Mouse (Mus musculus): ENCODE measurements around the gene Foxp1.

The Foxp1 gene

DNA sequence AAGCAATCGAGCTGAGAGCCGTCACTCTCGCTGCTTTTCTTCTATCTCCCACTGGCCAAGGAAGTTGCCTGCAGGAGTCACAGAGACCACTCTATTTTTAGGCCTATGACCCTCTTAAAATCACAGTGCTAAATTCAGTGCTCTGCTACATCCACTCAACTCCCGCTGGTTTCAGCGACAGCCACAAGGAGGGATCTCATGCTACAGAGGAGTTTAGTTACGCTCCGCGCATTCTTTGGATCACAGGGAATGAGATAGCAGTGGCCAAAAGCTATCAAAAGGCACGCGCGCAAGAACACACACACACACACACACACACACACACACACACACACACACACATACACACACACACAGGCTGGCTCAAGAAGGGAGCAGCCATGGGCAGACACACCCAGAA, 321.9 kb downstream of the Foxp1 start:
- no peak for DNase-seq

DNA sequence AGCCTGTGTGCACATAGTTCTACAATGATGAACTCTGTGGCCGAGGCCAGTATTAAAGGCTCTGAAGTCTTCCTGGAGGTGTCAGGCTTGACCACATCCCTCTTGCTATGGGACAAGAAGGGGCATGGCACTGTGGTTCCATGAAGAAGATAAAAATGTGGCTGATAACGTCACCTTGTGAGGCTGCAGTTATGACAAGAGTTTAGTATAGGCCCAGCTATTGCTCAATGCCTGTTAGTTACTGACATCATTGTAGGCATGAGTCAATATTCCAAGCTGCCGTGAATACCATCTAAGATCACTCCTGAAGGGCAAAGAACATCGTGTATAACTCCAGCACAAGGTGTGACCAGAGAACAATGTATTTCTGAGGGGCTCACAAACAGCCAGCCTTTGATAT, 323.2 kb downstream of the Foxp1 start:
- DNase-seq, result no peak

DNA sequence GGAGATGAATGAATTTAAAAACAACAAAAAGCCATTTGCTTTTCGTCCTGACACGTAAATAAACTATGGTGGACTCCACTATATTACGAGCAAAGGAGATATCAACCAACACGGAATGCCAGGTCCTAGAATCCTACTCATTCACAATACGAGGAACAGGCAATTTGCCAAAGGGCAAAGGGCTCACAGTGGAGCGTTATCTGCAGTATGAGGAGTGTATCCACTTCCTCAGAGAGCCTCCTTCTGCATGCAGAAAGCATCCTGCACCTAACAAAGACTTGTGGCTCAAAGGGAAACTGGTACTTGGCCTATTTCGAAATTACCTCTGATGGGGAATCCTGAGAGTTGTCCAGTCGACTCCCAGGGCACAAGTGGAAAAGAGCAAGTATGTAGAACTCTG, 328.8 kb downstream of the Foxp1 start:
- no peak for DNase-seq

DNA sequence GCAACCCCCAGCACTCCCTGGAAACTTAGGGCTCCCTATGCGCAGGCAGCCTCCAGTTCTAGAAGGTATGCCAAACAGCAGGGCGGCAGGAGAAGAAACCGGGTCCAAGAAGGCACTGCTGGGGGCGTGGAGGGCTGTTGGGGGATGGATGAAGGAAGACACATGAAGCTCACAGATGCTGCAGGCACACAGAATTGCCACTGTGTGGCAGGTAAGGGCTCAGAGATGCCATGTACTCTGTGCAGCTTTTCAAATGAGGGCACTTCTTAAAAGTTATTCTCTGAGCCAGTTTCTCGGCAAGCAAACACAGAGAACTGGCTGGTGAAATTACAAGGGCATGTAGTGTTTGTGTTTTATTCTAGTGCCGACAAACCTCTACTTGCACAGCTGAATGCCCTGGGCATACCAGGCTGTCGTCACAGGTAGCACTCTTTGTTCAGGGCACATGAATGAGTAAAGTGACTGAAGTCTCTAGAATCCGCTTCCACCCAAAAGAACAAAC, 330.8 kb downstream of the Foxp1 start:
- no peak for DNase-seq

DNA sequence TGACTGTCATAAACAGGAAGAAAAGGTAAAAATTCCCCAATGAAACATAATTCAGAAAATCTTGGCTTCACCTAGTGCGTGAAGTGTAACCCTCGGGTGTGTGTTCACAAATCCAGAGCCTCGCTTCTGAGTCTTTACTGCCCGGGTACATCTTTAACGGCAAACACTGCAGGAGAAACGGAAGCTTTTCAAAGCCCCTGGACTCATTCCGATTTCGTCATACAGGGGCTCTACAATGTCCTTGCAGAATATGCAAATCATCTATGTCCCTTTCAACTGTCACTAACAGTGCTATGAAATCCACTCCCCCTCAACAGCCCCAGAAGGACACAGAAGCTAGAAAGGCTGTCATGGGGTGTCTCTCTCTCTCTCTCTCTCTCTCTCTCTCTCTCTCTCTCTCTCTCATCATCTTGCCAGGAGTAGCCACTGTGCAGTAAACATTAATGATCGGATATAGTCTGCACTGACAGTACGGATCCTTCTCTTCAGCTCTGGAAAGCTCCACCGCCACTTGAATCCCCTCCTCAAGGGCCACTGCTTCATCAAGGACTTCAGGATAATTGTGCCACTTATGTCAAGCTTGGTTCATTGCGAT, 331.4 kb downstream of the Foxp1 start:
- no peak for DNase-seq

DNA sequence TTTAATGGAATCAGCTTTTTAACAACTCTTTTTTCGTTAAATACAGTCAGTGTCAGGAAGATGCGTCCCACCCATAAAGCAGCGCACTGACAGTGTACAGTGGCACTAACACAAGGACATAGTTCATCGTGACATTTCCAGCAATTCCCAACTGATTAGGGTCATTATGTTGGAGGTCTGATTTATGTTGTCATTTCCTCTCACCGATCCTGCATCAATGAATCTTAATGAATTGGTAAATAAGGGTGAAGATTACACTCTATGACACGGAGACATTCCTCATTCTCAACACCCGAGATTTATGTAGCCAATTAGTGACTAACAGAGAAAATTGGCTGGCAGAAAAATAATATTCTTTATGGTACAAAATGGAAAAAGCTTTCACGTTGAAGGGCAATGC, 332.6 kb downstream of the Foxp1 start:
- DNase-seq, result no peak

DNA sequence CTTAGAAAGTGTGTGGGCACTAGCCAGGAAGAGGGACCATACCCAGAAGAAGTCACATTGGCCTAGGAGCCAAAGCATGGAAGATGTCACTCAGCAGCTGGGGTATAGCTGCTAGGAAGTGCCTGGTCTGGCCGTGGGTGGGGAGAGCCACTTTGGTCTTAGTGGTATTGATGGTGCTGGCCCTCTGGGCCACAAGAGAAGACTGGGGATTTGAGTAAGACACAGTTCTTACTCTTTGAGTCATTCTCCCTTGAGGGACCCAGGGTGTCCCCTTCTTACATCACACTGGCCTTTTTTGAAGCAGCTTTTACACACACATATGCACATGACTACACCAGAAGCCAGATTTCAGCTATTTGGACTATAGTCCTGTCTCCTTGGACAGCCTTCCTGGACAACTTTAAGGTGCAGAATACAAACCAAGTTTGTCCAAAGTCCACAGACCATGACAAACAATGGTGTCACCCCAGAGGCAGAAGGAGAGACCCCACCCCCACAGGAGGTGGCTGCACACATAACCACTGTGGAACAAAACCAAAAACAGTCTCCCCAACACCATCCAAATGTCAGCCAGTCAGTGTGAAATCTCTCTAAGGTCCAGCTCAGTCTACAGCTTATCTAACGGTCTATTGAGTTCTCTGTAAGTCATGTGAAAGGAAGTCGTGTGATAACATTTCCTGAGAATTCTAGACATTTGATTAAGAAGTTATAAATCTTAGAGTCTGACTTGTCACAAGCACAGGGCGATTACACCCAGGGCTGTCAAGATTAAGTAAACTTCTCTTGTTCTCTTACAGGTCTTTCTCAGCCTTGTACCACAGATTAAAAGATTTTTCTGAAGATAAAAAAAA, 333.9 kb downstream of the Foxp1 start:
- DNase-seq, result no peak

DNA sequence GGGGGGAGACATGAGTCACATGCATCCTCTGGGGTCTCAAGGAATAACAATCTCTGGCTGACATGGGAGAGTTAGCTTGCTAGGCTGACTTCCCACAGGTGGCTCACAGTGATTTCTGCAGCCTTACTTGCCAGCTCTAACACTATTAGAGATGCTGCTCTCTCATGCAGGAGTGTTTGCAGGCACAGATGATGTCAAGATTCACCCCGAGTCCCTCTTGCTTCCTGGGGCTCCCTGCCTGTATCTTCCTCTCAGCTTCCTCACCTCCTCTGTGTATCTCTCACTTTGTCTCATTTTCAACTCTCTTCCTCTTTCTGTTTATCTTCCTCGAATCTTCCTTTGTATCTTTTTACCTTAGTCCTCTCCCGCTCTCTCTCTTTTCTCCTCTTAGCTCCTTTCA, 334.6 kb downstream of the Foxp1 start:
- no peak for DNase-seq

DNA sequence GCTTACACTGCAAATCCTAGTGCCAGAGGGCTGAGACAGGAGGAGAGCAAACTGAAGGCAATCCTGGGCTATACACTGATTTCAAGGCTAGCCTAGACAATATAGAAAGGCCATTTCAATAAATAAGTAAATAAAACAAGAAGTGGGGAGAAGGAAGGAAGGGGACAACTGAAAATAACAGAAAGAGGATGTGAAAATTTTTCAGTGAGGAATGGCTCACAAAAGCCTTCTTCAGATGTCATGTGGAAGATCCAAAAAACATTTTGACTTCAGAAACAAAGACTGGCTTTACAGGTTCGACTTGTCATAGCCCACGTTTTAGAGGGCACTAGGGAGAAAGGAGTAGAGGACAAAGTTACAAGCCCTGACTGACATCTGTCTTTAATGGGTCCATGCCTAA, 335.1 kb downstream of the Foxp1 start:
- DNase-seq, result no peak

DNA sequence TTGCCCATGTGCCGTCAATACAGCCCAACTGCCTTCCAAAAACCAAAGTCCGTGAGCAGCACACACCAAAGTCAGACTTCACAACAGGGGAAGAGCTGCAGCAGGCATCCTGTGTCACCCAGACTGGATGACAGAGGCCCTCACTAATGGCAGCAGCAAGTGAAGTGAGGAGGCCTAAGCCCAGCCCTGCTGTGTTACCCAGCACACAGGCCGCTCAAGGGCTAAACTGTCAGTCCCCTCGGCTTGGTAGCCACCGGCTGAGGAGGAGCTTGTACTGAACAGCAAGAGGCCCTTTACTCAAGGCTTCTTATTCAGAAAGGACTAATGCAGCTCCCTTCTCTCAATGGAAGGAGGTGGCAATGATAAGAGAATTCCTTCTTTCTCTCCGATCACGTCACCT, 336.0 kb downstream of the Foxp1 start:
- DNase-seq, result no peak

DNA sequence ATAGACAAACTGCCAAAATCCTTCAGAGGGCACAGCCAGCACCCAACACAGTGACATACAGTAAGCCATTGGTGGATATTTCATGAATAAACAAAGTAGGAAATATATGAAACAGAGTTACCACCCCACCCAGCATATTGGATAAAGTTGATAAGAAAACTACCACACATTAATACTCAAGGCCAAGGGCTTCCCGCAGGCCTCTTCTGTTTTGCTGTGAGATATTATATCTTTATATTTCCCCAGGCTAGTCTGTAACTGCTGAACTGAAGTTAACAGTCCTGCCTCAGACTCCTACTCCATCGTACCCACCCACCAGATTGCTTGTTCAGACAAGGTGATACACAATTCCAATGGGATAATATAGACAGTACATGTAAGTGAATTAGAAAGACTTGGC, 336.7 kb downstream of the Foxp1 start:
- DNase-seq, result no peak

DNA sequence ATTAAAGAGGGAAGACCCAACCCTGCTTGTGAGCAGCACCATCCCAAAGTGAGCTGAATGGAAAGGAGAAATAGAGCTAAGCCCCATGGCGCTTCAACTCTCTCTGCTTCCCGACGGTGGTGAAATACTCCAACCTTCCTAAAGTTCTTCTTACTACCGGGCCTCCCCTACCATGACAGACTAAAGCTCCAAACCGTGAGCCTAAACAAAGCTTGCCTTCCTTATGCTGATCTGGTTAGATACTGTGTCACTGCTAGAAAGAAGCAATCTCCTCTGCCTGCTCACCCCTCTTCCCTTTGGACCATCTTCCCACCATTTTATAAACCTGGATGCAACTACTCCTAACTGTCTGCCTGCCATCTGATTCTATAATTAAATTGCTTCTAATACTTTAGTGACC, 338.5 kb downstream of the Foxp1 start:
- DNase-seq, result no peak

DNA sequence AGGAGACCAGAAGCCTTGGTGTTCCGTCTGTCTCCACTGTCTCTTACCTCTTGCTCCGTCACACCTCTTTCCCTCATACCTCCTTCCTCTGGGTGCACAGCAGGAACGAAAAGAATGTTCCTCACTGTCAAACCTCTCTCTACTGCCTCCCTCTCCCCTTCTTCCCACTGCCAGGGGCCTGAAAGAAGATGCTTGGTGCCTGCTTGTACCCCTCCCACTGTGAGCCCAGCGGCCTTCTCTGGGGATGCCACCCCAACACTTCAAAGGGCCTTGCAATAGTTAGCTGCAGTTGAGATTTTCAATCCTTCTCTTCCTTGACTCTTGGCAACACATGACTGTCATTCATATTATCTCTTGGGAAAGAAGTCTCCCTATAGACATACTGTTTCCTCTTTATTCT, 339.7 kb downstream of the Foxp1 start:
- no peak for DNase-seq

DNA sequence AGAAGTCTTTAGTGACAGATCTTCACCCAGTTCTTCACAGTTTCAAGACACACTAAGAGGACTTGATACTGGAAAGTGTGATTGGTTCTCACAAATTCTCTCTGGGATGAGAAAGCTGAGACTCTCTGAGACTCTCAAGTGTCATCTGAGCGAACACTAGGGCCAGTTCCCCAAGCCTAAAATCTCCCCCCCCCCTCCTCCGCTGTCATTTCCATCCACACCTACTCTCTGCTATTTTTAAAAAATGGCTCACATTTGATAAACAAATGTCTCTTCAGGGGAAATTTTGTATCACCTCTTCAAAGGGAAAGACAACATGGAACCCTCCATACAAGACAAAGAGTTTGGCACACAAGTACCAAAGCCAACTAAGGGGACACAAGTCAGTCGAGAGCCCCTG, 346.3 kb downstream of the Foxp1 start:
- no peak for DNase-seq

DNA sequence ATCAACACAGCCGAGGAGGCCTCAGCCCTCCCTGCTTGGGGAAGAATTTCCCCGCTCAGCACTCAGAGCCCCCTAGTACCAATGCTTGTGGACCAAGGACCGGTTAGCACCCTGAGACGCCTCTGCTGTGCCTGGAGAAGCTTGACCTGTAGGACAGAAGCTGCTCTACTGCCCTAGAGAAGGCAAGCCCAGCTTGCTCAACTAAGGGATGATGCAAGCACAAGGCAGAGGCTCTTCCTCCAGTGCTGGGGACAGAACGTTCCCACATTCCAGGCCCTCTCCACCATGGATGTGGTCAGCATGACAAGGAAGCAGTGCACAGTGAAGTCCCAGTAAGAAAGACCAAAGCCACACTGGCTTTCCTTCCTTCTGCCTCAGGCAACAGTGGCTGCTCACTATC, 347.1 kb downstream of the Foxp1 start:
- DNase-seq, result no peak

DNA sequence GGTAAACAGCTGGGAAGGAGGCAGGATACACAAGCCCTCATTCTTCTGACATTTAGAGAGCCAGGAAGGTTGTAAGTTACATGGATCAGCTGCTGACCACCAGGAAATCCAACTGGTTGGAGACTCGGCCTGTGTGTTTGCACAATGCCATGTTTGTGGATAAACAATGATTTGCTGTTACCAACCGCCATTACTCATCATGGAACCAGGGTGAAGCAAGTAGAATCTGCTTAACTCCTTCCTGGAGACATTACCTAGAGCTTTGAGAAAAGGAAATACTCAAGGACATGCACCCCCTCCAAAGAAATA, 348.7 kb downstream of the Foxp1 start:
- DNase-seq, result no peak

DNA sequence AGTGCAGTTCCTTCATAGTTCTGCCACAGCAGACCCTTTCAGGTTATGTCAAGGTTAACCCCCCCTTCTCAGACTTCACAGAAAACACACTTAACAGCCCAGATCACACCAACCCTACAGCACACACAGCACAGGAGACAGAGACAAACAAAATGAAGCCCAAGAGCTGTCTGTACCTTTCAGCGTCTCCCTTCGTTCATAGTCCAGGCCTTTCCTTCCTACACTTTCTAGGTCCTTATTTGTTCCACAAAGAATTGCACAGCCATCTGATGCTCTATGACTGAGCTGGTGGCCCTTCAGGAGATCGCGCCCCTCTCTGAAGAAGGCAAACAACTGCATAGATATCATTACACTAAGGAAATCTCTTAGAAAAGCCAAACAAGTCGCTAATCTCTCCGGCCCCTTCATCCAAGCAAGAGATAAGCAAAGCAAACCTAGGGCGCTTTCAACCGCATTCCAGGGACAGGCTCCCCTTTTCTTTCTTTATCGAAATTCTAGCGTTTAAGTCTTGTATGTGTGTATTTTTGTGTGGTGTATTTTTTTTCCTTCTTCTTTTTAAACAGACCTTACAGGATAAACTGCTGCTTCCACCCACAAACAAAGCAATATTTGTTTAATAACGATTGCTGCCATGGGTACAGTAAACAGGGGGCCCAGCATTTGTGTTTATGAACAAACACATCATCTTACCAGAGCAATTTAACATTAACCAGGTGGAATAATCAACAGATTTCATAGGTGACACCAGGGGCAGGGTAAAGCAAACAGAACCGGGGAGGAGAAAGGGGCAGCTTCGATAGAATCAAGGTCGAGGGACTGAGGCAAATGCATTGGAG, 349.2 kb downstream of the Foxp1 start:
- DNase-seq, result no peak

DNA sequence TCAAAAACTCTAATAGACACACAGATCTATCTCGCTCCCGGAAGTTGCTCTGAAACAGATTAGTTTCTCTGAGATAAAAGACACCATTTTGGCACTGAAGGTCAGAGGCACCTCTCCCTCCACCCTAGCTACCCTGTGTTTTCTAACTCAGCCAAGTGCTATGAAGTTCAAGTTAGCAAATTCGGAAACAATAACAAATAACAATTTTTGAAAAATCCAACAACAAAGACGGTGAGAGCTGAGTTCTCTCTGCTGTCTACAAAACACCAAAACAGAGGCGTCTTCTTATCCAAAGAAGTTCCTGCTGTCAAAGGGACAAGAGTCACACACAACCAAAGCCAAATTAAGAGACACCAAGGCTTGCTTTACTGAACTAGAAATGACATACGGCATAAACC, 349.9 kb downstream of the Foxp1 start:
- no peak for DNase-seq

DNA sequence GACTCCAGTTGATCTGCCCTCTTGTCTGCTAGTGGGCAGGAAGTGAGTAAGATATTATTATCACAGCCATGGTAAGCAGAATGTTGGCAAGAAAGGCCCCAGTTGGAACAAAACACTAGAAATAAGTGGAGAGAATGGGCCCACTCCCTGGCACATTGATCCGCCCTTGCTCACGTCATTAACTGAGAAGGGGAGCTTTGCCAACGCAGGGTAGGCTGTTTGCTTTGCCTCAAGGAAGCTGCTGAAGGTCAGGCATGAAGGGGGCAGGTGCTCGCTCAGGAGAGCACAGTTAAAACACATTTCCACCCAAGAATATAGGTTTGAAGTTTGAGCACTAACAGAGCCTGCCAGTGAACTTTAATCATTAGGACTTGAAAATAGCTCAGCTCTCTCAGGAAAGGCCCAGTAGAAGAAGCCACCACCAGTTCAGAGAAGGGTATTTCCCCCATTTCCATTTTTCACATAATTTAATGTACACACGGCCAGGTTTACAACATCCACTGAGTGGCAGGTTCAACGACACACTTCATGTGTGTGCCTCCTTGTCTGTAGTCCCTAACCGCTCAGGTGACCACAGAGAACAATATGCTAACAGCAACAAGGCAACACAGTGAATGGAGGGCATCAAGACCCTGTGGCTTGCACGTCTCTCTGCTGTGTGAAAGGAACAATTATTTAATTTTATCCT, 350.5 kb downstream of the Foxp1 start:
- no peak for DNase-seq

DNA sequence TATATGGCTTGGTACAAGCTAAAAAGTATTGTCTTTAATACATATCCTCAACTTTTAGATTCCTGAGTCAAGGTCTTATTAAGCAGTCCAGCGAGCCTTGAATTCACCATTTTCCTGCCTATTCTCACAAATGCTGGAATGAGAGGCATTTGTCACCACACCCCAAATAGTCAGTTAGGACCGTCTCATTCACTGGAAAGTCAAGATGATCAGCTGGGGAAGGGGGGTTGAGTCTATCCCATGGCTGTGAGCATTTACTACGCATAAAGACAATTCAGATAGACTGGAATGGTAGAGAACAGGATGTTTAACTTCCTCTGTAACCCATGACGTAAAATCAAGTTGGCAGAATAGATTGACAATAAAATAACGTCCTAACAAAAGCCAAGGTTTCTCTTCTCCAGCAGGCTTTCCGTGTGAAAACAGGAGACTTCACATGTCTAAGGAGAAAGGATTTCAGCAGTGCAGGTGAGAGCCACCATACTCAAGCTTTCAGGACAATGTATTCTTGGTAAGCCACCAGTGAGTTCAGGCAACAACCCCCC, 351.2 kb downstream of the Foxp1 start:
- no peak for DNase-seq

DNA sequence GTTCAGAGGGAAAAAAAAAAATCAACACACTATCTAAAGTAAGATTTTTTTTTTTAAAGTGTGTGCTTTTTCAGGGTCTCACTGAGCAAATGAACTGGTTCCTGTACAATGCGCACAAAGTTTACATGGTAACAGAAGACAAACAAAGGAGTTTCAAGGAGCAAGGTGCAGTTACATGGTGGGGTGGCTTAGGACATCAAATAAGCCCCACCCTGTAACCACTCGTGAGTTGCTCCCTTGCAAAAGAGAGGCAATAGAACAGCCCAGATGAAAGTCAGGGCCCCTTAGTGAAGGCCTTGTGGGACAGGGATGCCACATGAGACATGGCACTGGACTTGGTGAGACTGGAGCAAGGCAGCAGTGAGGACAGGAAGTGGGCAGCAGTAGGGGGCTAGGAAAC, 353.8 kb downstream of the Foxp1 start:
- DNase-seq, result no peak

DNA sequence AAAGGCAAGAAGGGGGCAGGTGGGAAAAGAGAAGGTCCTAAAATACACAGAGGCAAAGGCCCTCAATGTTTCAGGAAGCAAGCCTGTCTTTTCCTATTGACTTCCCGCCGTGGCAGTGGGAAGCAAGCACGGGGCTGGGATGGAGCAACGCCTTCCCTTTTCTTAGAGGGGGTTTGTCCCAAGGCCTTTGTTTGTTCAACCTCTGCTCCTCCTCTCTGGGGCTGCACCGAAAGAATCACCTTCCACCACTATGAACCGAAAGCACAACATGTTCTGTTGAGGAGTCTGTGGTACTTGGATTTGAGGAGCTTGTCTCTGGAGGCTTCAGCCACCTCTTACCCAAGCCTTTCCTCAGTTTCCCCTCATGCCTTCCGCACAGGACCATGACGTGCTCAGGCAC, 355.5 kb downstream of the Foxp1 start:
- DNase-seq, result no peak

DNA sequence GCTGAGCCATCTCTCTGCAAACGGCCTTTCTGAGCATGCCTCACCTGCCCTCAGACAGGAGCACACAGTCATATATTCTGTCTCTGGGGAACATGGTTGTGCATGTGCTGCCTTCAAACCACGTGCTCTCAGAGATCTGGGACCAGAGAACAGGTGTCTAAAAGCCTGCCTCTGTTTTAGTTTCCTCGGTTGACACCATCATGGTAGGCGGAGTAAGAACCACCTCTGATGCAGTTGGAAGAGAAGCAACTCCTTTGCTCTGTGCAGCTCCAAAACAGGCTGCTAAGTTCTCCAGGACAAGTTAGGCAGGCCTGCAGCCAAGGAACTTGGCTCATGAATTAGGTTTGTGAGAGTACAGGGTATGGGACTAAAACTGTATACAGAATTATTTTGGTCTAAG, 356.4 kb downstream of the Foxp1 start:
- DNase-seq, result no peak

Measured in cerebellum, adult 8-10 months (tissue).